Mouse (Mus musculus): ENCODE measurements around the gene Dnajc3. TPM values are rescaled to one million over a fixed set of nuclear protein-coding genes. Genes with fewer than 3 reads are reported as not detected.

Dnajc3 gene
- polyA plus RNA-seq, 1 experiment from 2014 or later, result 31.6 TPM

Other genes starting within 250 kb of the Dnajc3 start
- gene Abcc4, start 231.8 kb upstream of the Dnajc3 start, polyA plus RNA-seq (2014; fragmentation: Nextera tagmentation; extraction: Ambion mirVana), result 4.2 and 4.4 TPM in 2 replicates
- gene Cldn10, start 150.1 kb upstream of the Dnajc3 start, polyA plus RNA-seq (2014; fragmentation: Nextera tagmentation; extraction: Ambion mirVana), result 0.66 and 0.86 TPM in 2 replicates
- 28.2 and 32.2 TPM in 2 replicates for gene Dzip1, start 12.5 kb upstream of the Dnajc3 start, polyA plus RNA-seq (2014; fragmentation: Nextera tagmentation; extraction: Ambion mirVana)
- 15.1 and 17.8 TPM in 2 replicates for gene Uggt2, start 161.5 kb downstream of the Dnajc3 start, polyA plus RNA-seq (2014; fragmentation: Nextera tagmentation; extraction: Ambion mirVana)
- 0.12 and 0.20 TPM in 2 replicates for gene Hs6st3, start 200.4 kb downstream of the Dnajc3 start, polyA plus RNA-seq (2014; fragmentation: Nextera tagmentation; extraction: Ambion mirVana)